Mouse (Mus musculus) G1E (cell line): ENCODE measurements around the gene Srl. TPM values are rescaled to one million over a fixed set of nuclear protein-coding genes. Genes with fewer than 3 reads are reported as not detected.

Source experiments
- ATAC-seq: 2 replicates; pipeline ENCODE4 v1.8.0; 2016; ENCODE audit warnings: mild to moderate bottlenecking; ENCODE audit not compliant: insufficient number of reproducible peaks, poor library complexity, low FRiP score, severe bottlenecking; ENCODE audit errors: extremely low read depth
- DNase-seq: peaks from one replicate; pipeline ENCODE4 v3.0.0; 2012; ENCODE audit warnings: low spot score
- H3K27me3 ChIP-seq: 2 replicates; pipeline ENCODE4 v1.6.1; 2012; ENCODE audit warnings: mild to moderate bottlenecking, low read length, inconsistent platforms; ENCODE audit not compliant: insufficient read depth
- H3K36me3 ChIP-seq: replicated peaks from 2 replicates; pipeline ENCODE3; 2012; ENCODE audit warnings: mild to moderate bottlenecking, inconsistent platforms
- H3K4me1 ChIP-seq: 2 replicates; pipeline ENCODE4 v1.6.1; 2012; ENCODE audit warnings: low read depth, low read length, inconsistent platforms, mixed read lengths; ENCODE audit not compliant: insufficient read depth
- H3K4me3 ChIP-seq: 2 replicates; pipeline ENCODE4 v1.5.1; 2012; ENCODE audit warnings: low read depth, mild to moderate bottlenecking, inconsistent platforms, low read length, moderate library complexity, mixed read lengths
- H3K9me3 ChIP-seq: replicated peaks from 2 replicates; pipeline ENCODE4 v1.6.1; 2012; ENCODE audit warnings: inconsistent platforms
- CTCF ChIP-seq: IDR thresholded peaks from 2 replicates; pipeline ENCODE4 v1.5.1; 2012; ENCODE audit warnings: low read depth, low read length, inconsistent platforms, mixed read lengths
- GATA1 ChIP-seq: IDR thresholded peaks from 2 replicates; pipeline ENCODE4 v1.6.1; 2012; ENCODE audit warnings: borderline replicate concordance, low read length, inconsistent platforms, mixed read lengths
- GATA2 ChIP-seq: IDR thresholded peaks from 2 replicates; pipeline ENCODE4 v1.6.1; 2012; ENCODE audit warnings: low read depth, low read length, inconsistent platforms, borderline replicate concordance
- POLR2AphosphoS5 ChIP-seq: IDR thresholded peaks from 2 replicates; pipeline ENCODE4 v1.6.1; 2012; ENCODE audit warnings: low read depth, low read length, inconsistent platforms; ENCODE audit not compliant: insufficient replicate concordance
- TAL1 ChIP-seq: conservative IDR thresholded peaks from 2 replicates; pipeline ENCODE4 v1.6.1; 2012; ENCODE audit warnings: low read depth, low read length, inconsistent platforms, mixed read lengths
- polyA plus RNA-seq: library from polyadenylated mRNA; stranded (reverse); fragments of >175 nt; gene quantifications from 2 replicates; pipeline ENCODE4 v1.2.3, GENCODE M21; 2012
- total RNA-seq, 2 experiments: library from RNA; stranded (forward) in 1 of 2; stranded (reverse) in 1 of 2; fragments of 200-1000 nt in 1 of 2; fragments of >200 nt in 1 of 2; fragmentation: Nextera tagmentation in 1 of 2; gene quantifications; 2 replicates each; pipeline ENCODE4 v1.2.3; 2014 to 2017

The Srl gene
- total and polyA plus RNA-seq, 3 experiments, result 3.5 to 8.6 (median 8.5) TPM

DNA sequence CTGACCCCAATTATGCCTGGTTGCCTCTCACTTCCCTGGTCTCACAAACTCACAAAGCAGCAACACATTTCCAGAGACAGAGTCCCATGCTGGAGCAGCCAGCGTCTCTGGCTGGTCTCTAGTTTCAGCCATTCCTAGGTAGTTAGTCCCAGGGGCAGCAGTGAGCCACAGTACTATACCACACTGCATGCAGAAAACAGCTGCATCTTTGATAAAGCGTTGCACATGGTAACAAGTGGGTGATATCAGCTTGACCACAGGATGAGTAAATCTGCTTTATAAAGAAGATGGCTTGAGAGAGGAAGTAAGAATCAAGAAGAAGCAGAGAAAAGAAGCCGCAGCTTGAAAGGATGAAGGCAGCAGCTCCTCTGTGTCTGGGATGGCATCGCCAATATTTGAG is 85.9 kb downstream of the Srl start:
- ATAC-seq (no peak), DNase-seq (no peak)
- Histone ChIP-seq H3K4me3 (no peak overlapping the region), H3K9me3 (no peaks in the 10 kb centered on the region), H3K27me3 (peaks cover 22% of the 10 kb centered on the region), H3K36me3 (no peaks in the 10 kb centered on the region), H3K4me1 (no peaks in the 10 kb centered on the region)
- TF ChIP-seq POLR2AphosphoS5 (no peak), GATA1 (no peak), TAL1 (no peak), CTCF (no peak), GATA2 (no peak)

- Histone ChIP-seq H3K9me3 (no peaks in the 10 kb centered on the region), H3K4me3 (no peak overlapping the region), H3K36me3 (no peaks in the 10 kb centered on the region), H3K27me3 (peaks cover 22% of the 10 kb centered on the region), H3K4me1 (no peaks in the 10 kb centered on the region)
- ATAC-seq, result no peak
- DNase-seq, result no peak
- TF ChIP-seq CTCF, result no peak
- TF ChIP-seq TAL1, result no peak
- TF ChIP-seq GATA1, result no peak
- no peak for TF ChIP-seq POLR2AphosphoS5
- TF ChIP-seq GATA2, result no peak
These were observed 87.1 kb downstream of the Srl start for GRCm38 (mm10) chr16:4454563-4454962.

- no peak for ATAC-seq
- peaks cover 17% of the 10 kb centered on the region for H3K27me3 ChIP-seq
- no peak overlapping the region for H3K4me3 ChIP-seq
- no peak for TF ChIP-seq TAL1
- TF ChIP-seq GATA1, result no peak
- no peak for TF ChIP-seq CTCF
- no peak for TF ChIP-seq GATA2
- TF ChIP-seq POLR2AphosphoS5, result no peak
- no peak for DNase-seq
- no peaks in the 10 kb centered on the region for H3K9me3 ChIP-seq
- H3K36me3 ChIP-seq, result no peaks in the 10 kb centered on the region
- H3K4me1 ChIP-seq, result no peaks in the 10 kb centered on the region
These were observed 92.2 kb downstream of the Srl start for GRCm38 (mm10) chr16:4449418-4449817.

DNA sequence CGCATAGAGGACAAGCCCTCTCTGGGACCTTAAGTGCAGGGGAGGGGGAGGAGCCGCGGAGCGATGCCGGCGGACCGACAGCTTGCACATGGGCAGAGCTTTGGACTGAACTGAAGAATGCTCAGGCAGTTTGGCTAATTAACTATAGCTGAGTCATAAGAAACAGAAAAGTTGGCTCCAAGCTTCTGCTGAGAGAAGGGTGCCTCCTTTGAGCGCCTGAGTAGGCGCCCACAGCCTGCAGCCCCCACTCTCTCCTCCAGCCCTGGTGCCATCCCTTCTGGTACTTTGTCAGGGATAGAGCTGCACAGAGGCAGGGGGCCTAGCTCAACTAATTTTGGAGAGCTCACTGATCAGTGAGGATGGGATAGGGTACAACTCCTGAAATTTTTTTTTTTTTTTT is 93.4 kb downstream of the Srl start:
- H3K9me3 ChIP-seq, result no peaks in the 10 kb centered on the region
- TF ChIP-seq GATA2, result no peak
- no peak for TF ChIP-seq TAL1
- TF ChIP-seq GATA1, result no peak
- no peak for TF ChIP-seq POLR2AphosphoS5
- no peak for TF ChIP-seq CTCF
- ATAC-seq (no peak), DNase-seq (no peak)
- no peak overlapping the region for H3K4me3 ChIP-seq
- H3K27me3 ChIP-seq, result peaks cover 13% of the 10 kb centered on the region
- H3K4me1 ChIP-seq, result no peaks in the 10 kb centered on the region
- no peaks in the 10 kb centered on the region for H3K36me3 ChIP-seq

DNA sequence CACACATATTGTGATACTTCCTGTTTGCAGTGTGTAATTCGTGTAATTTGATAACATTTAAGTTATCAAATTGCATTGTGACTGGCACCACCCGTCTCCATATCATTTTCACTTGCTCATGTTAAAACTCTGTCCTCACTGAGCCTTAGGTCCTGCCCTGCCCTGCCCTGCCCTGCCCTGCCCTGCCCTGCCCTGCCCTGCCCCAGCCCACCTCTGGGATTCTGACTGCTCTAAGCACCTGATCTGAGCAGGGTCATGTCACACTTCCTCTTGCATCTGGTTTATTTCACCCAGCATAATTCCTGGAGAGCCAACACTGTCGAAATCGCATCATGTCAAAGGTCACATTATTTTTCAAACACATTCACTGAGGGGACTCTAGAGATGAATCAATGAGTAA is 95.2 kb downstream of the Srl start:
- Histone ChIP-seq H3K36me3 (no peaks in the 10 kb centered on the region), H3K27me3 (peaks cover 13% of the 10 kb centered on the region), H3K9me3 (no peaks in the 10 kb centered on the region), H3K4me1 (no peaks in the 10 kb centered on the region), H3K4me3 (no peak overlapping the region)
- ATAC-seq, result no peak
- no peak for DNase-seq
- TF ChIP-seq CTCF, result no peak
- no peak for TF ChIP-seq POLR2AphosphoS5
- no peak for TF ChIP-seq GATA2
- no peak for TF ChIP-seq GATA1
- no peak for TF ChIP-seq TAL1

- TF ChIP-seq GATA2 (no peak), POLR2AphosphoS5 (no peak), TAL1 (no peak), GATA1 (no peak), CTCF (no peak)
- DNase-seq (no peak), ATAC-seq (no peak)
- no peaks in the 10 kb centered on the region for H3K36me3 ChIP-seq
- no peak overlapping the region for H3K4me3 ChIP-seq
- no peaks in the 10 kb centered on the region for H3K4me1 ChIP-seq
- no peaks in the 10 kb centered on the region for H3K9me3 ChIP-seq
- peaks cover 10% of the 10 kb centered on the region for H3K27me3 ChIP-seq
These were observed 97.2 kb downstream of the Srl start for GRCm38 (mm10) chr16:4444378-4444777.

- Histone ChIP-seq H3K4me1 (no peaks in the 10 kb centered on the region), H3K9me3 (no peaks in the 10 kb centered on the region), H3K36me3 (no peaks in the 10 kb centered on the region), H3K27me3 (peaks cover 12% of the 10 kb centered on the region), H3K4me3 (no peak overlapping the region)
- ATAC-seq (no peak), DNase-seq (no peak)
- TF ChIP-seq CTCF, result no peak
- TF ChIP-seq TAL1, result no peak
- TF ChIP-seq GATA2, result no peak
- no peak for TF ChIP-seq GATA1
- TF ChIP-seq POLR2AphosphoS5, result no peak
These were observed 102.1 kb downstream of the Srl start for GRCm38 (mm10) chr16:4439302-4440066.
